Mouse (Mus musculus): ENCODE data around the gene Ptprh.

- TF ChIP-seq POLR2A (IDR thresholded peaks at IDR 0.05; ENCODE audit: borderline replicate concordance, extremely low read depth, insufficient read depth, insufficient read length, poor library complexity, severe bottlenecking) = no peak
- TF ChIP-seq CTCF (IDR thresholded peaks at IDR 0.05; ENCODE audit: borderline replicate concordance, extremely low read depth, insufficient read depth, insufficient read length) = no peak
Observed at GRCm38 (mm10) chr7:4631031-4631430, 27.2 kb upstream of the Ptprh start, which contains the start of gene Tmem86b.
